Mouse (Mus musculus) lung, embryonic 14.5 days (tissue): ENCODE measurements at regions not wholly inside any gene's neighbourhood (a gene's known extent, or its start where the extent isn't known, plus 50 kb on each side); places are given as distances from the start of the nearest gene placed in this dataset.
"Not testable (repeated sequence)": the region's sequence is repeated elsewhere in the genome, so short reads cannot be mapped to it uniquely, and the experiment has no call there.

ENCODE experiments used
- ATAC-seq: fragments of 200-750 bp; cut with Nextera tagmentation; 2 replicates; pipeline ENCODE4 v1.8.0; 2017; ENCODE audit warnings: mild to moderate bottlenecking, moderate TSS enrichment, moderate library complexity; ENCODE audit not compliant: insufficient read depth
- DNase-seq: peaks from one replicate; pipeline ENCODE4 v3.0.0-alpha.2; 2015
- H3K27ac ChIP-seq: fragments of 300-500 bp; sonication (generic); 2 replicates; pipeline ENCODE4 v1.5.1; 2014; ENCODE audit warnings: low read depth, mild to moderate bottlenecking, moderate library complexity
- H3K27me3 ChIP-seq: fragments of 300-500 bp; sonication (generic); 2 replicates; pipeline ENCODE4 v1.6.1; 2014; ENCODE audit warnings: low read length, control low read depth; ENCODE audit not compliant: insufficient read depth
- H3K36me3 ChIP-seq: fragments of 300-500 bp; sonication (generic); 2 replicates; pipeline ENCODE4 v1.6.1; 2014; ENCODE audit warnings: control low read depth; ENCODE audit not compliant: insufficient read depth
- H3K4me1 ChIP-seq: fragments of 300-500 bp; sonication (generic); 2 replicates; pipeline ENCODE4 v1.6.1; 2014; ENCODE audit warnings: antibody characterized with exemption, control low read depth; ENCODE audit not compliant: insufficient read depth
- H3K4me2 ChIP-seq: fragments of 300-500 bp; sonication (generic); 2 replicates; pipeline ENCODE4 v1.6.1; 2014; ENCODE audit warnings: mild to moderate bottlenecking
- H3K4me3 ChIP-seq: fragments of 300-500 bp; sonication (generic); 2 replicates; pipeline ENCODE4 v1.5.1; 2014; ENCODE audit warnings: low read depth, low read length
- H3K9ac ChIP-seq: fragments of 300-500 bp; sonication (generic); 2 replicates; pipeline ENCODE4 v1.6.1; 2014
- H3K9me3 ChIP-seq: fragments of 300-500 bp; sonication (generic); 2 replicates; pipeline ENCODE4 v1.6.1; 2016; ENCODE audit warnings: low read depth, low read length, control low read depth
- CTCF ChIP-seq: IDR thresholded peaks from 2 replicates; pipeline ENCODE4 v1.5.1; 2016; ENCODE audit warnings: antibody characterized with exemption, low read depth
- WGBS: fragments of 180-500 bp; shearing (Covaris S2); extraction: QIAGEN DNeasy Blood & Tissue Kit; methylation state at CpG from one replicate; pipeline ENCODE4 v1.1.7; 2014; 5-methylcytosine and 5-hydroxymethylcytosine counted together

- H3K36me3 ChIP-seq, result no peaks in the 10 kb centered on the region
- DNase-seq (no peak), ATAC-seq (no peak)
- no peaks in the 10 kb centered on the region for H3K27me3 ChIP-seq
- no peak overlapping the region for H3K4me3 ChIP-seq
- H3K4me1 ChIP-seq, result peaks cover 3% of the 10 kb centered on the region; the same call in 1 of the 2 replicates
- no peak overlapping the region for H3K4me2 ChIP-seq
- TF ChIP-seq CTCF, result no peak
- 26% methylated on average over 3 of the region's 3 CpGs for WGBS
- no peak overlapping the region for H3K9ac ChIP-seq
- H3K9me3 ChIP-seq, result no peaks in the 10 kb centered on the region
- H3K27ac ChIP-seq, result no peak overlapping the region
Measured at GRCm38 (mm10) chr2:92809226-92809625, 105.7 kb upstream of the Syt13 start.

GRCm38 (mm10) chr2:92809681-92810323, 105.1 kb upstream of the Syt13 start:
- Histone ChIP-seq H3K4me3 (no peak overlapping the region), H3K27me3 (no peaks in the 10 kb centered on the region), H3K36me3 (no peaks in the 10 kb centered on the region), H3K9ac (no peak overlapping the region), H3K4me1 (peaks cover 3% of the 10 kb centered on the region; the same call in 1 of the 2 replicates), H3K27ac (no peak overlapping the region), H3K9me3 (no peaks in the 10 kb centered on the region), H3K4me2 (no peak overlapping the region)
- 69% methylated on average over 4 of the region's 4 CpGs for WGBS
- TF ChIP-seq CTCF, result no peak
- ATAC-seq (no peak), DNase-seq (no peak)

GRCm38 (mm10) chr2:92810956-92811355, 103.9 kb upstream of the Syt13 start:
- H3K4me3 ChIP-seq, H3K4me2 ChIP-seq, H3K27me3 ChIP-seq, H3K9ac ChIP-seq, H3K9me3 ChIP-seq, H3K4me1 ChIP-seq, H3K36me3 ChIP-seq, H3K27ac ChIP-seq, ATAC-seq: not testable (repeated sequence)
- peak; percentile 75 for TF ChIP-seq CTCF
- WGBS, result 9% methylated on average over 6 of the region's 6 CpGs
- DNase-seq, result peak; percentile 91

GRCm38 (mm10) chr2:92813028-92813427, 101.9 kb upstream of the Syt13 start:
- no peaks in the 10 kb centered on the region for H3K36me3 ChIP-seq
- H3K9me3 ChIP-seq, result no peaks in the 10 kb centered on the region
- no peak overlapping the region for H3K27ac ChIP-seq
- TF ChIP-seq CTCF, result no peak
- DNase-seq (no peak), ATAC-seq (no peak)
- peaks cover 3% of the 10 kb centered on the region; the same call in 1 of the 2 replicates for H3K4me1 ChIP-seq
- no peaks in the 10 kb centered on the region for H3K27me3 ChIP-seq
- H3K9ac ChIP-seq, result no peak overlapping the region
- 33% methylated on average over 11 of the region's 11 CpGs for WGBS
- no peak overlapping the region for H3K4me2 ChIP-seq
- H3K4me3 ChIP-seq, result no peak overlapping the region

- no peaks in the 10 kb centered on the region for H3K36me3 ChIP-seq
- H3K4me2 ChIP-seq, result no peak overlapping the region
- H3K4me3 ChIP-seq, result no peak overlapping the region
- TF ChIP-seq CTCF, result no peak
- ATAC-seq (no peak), DNase-seq (no peak)
- WGBS, result 55% methylated on average over 6 of the region's 6 CpGs
- H3K27ac ChIP-seq, result no peak overlapping the region
- no peaks in the 10 kb centered on the region for H3K27me3 ChIP-seq
- no peak overlapping the region for H3K9ac ChIP-seq
- no peaks in the 10 kb centered on the region for H3K9me3 ChIP-seq
- 0 out of 2 replicates have a peak, but pooled peaks cover 1% of the 10 kb centered on the region for H3K4me1 ChIP-seq
Measured at GRCm38 (mm10) chr2:92819586-92819985, 95.3 kb upstream of the Syt13 start.

- H3K27me3 ChIP-seq, result no peaks in the 10 kb centered on the region
- WGBS, result 76% methylated on average over 1 of the region's 1 CpGs
- peak; percentile 40 for DNase-seq
- peak; percentile 38; the same call in 1 of the 2 replicates for ATAC-seq
- H3K4me2 ChIP-seq, result no peak overlapping the region
- no peaks in the 10 kb centered on the region for H3K9me3 ChIP-seq
- H3K9ac ChIP-seq, result no peak overlapping the region
- H3K4me1 ChIP-seq, result peaks cover 9% of the 10 kb centered on the region; the same call in 1 of the 2 replicates
- no peak overlapping the region for H3K4me3 ChIP-seq
- no peaks in the 10 kb centered on the region for H3K36me3 ChIP-seq
- peak overlapping the region; percentile 45; the same call in 1 of the 2 replicates for H3K27ac ChIP-seq
- TF ChIP-seq CTCF, result peak; percentile 31
Measured at GRCm38 (mm10) chr2:92824325-92824724, 90.6 kb upstream of the Syt13 start.

- Histone ChIP-seq H3K9me3 (no peaks in the 10 kb centered on the region), H3K4me1 (peaks cover 9% of the 10 kb centered on the region; the same call in 1 of the 2 replicates), H3K9ac (no peak overlapping the region), H3K4me2 (0 out of 2 replicates have a peak overlapping the region, but pooled peaks have one; percentile 7), H3K27me3 (no peaks in the 10 kb centered on the region), H3K36me3 (no peaks in the 10 kb centered on the region), H3K27ac (0 out of 2 replicates have a peak overlapping the region, but pooled peaks have one; percentile 45), H3K4me3 (no peak overlapping the region)
- no peak for TF ChIP-seq CTCF
- DNase-seq, result peak; percentile 43
- peak; percentile 82 for ATAC-seq
- 11% methylated on average over 6 of the region's 6 CpGs for WGBS
Measured at GRCm38 (mm10) chr2:92825395-92825794, 89.5 kb upstream of the Syt13 start.
